Mouse (Mus musculus) cerebellum, adult 11 months (tissue): ENCODE results near the gene Cep164.
"Not testable (repeated sequence)": the region's sequence is repeated elsewhere in the genome, so short reads cannot be mapped to it uniquely, and the experiment has no call there.

Experiments
- DNase-seq: peaks from one replicate; pipeline ENCODE4 v3.0.0; 2022

Gene Cep164

GRCm38 (mm10) chr9:45828291-45828963 is at the start of gene Cep164:
Cep164 (minus strand) TSS chr9:45828691.
- DNase-seq = peak; percentile 80

GRCm38 (mm10) chr9:45877928-45878327 is 49.4 kb upstream of the Cep164 start:
- no peak for DNase-seq

GRCm38 (mm10) chr9:45870265-45870664 is 41.8 kb upstream of the Cep164 start:
- no peak for DNase-seq

- DNase-seq = no peak
Observed at GRCm38 (mm10) chr9:45869181-45869580, 40.7 kb upstream of the Cep164 start.

- DNase-seq = no peak
Observed at GRCm38 (mm10) chr9:45861813-45862212, 33.3 kb upstream of the Cep164 start.

- DNase-seq = no peak
Observed at GRCm38 (mm10) chr9:45859364-45859763, 30.9 kb upstream of the Cep164 start.

GRCm38 (mm10) chr9:45854136-45854535 is 25.6 kb upstream of the Cep164 start:
- DNase-seq = no peak

- DNase-seq = no peak
Observed at GRCm38 (mm10) chr9:45853695-45854094, 25.2 kb upstream of the Cep164 start.

GRCm38 (mm10) chr9:45851776-45852175 is 23.3 kb upstream of the Cep164 start:
- no peak for DNase-seq

- no peak for DNase-seq
Observed at GRCm38 (mm10) chr9:45851330-45851729, 22.8 kb upstream of the Cep164 start.

GRCm38 (mm10) chr9:45850528-45851155 is 22.2 kb upstream of the Cep164 start:
- no peak for DNase-seq

- DNase-seq = no peak
Observed at GRCm38 (mm10) chr9:45849528-45850408, 21.3 kb upstream of the Cep164 start.

GRCm38 (mm10) chr9:45846891-45847460 is 18.5 kb upstream of the Cep164 start:
- no peak for DNase-seq

GRCm38 (mm10) chr9:45846176-45846575 is 17.7 kb upstream of the Cep164 start:
- not testable (repeated sequence) for DNase-seq

- DNase-seq = no peak
Observed at GRCm38 (mm10) chr9:45845541-45845940, 17.1 kb upstream of the Cep164 start.

GRCm38 (mm10) chr9:45843780-45844179 is 15.3 kb upstream of the Cep164 start:
- no peak for DNase-seq

GRCm38 (mm10) chr9:45843007-45843406 is 14.5 kb upstream of the Cep164 start:
- DNase-seq = no peak

GRCm38 (mm10) chr9:45841458-45841857 is 13.0 kb upstream of the Cep164 start:
- DNase-seq = no peak

- DNase-seq = no peak
Observed at GRCm38 (mm10) chr9:45840331-45840730, 11.8 kb upstream of the Cep164 start.

- DNase-seq = no peak
Observed at GRCm38 (mm10) chr9:45839982-45840300, 11.4 kb upstream of the Cep164 start.

GRCm38 (mm10) chr9:45839139-45839981 is 10.9 kb upstream of the Cep164 start:
- DNase-seq = no peak

- DNase-seq = peak; percentile 82
Observed at GRCm38 (mm10) chr9:45838434-45839138, 10.1 kb upstream of the Cep164 start, which contains the start of gene Bace1. Bace1 (plus strand) TSS chr9:45838580.
